Mouse (Mus musculus) neural tube, embryonic 14.5 days (tissue): ENCODE results near the gene Pomc. TPM values are rescaled to one million over a fixed set of nuclear protein-coding genes. Genes with fewer than 3 reads are reported as not detected.
A peak's percentile ranks its signal among the peaks of the same experiment; 100 is the strongest.

Source experiments
- ATAC-seq: fragments of 200-750 bp; cut with Nextera tagmentation; 2 replicates; pipeline ENCODE4 v1.8.0; 2017; ENCODE audit warnings: low read depth, mild to moderate bottlenecking, moderate TSS enrichment, moderate library complexity
- H3K27ac ChIP-seq: fragments of 300-500 bp; sonication (generic); 2 replicates; pipeline ENCODE4 v1.5.1; 2014; ENCODE audit warnings: low read depth, mild to moderate bottlenecking, control low read depth, low read length, moderate library complexity, mixed read lengths
- H3K27me3 ChIP-seq: fragments of 300-500 bp; sonication (generic); 2 replicates; pipeline ENCODE4 v1.6.1; 2014; ENCODE audit warnings: low read length; ENCODE audit not compliant: control insufficient read depth, insufficient read depth
- H3K36me3 ChIP-seq: fragments of 300-500 bp; sonication (generic); 2 replicates; pipeline ENCODE4 v1.6.1; 2014; ENCODE audit warnings: low read length, mixed read lengths; ENCODE audit not compliant: control insufficient read depth, insufficient read depth
- H3K4me1 ChIP-seq: fragments of 300-500 bp; sonication (generic); 2 replicates; pipeline ENCODE4 v1.6.1; 2014; ENCODE audit warnings: low read length; ENCODE audit not compliant: control insufficient read depth, insufficient read depth
- H3K4me2 ChIP-seq: fragments of 300-500 bp; sonication (generic); 2 replicates; pipeline ENCODE4 v1.6.1; 2014; ENCODE audit warnings: mild to moderate bottlenecking, low read depth, low read length, control low read depth
- H3K4me3 ChIP-seq: fragments of 300-500 bp; sonication (generic); 2 replicates; pipeline ENCODE4 v1.5.1; 2014; ENCODE audit warnings: low read depth, low read length, control low read depth, mixed read lengths
- H3K9ac ChIP-seq: fragments of 300-500 bp; sonication (generic); replicated peaks from 2 replicates; pipeline ENCODE4 v1.6.1; 2014; ENCODE audit warnings: low read depth, mild to moderate bottlenecking, control low read depth, low read length, mixed read lengths
- H3K9me3 ChIP-seq: fragments of 300-500 bp; sonication (generic); 2 replicates; pipeline ENCODE4 v1.6.1; 2016; ENCODE audit warnings: low read length; ENCODE audit not compliant: control insufficient read depth
- WGBS: fragments of 180-500 bp; shearing (Covaris S2); extraction: QIAGEN DNeasy Blood & Tissue Kit; methylation state at CpG from one replicate; pipeline ENCODE4 v1.1.7; 2014; 5-methylcytosine and 5-hydroxymethylcytosine counted together
- polyA plus RNA-seq: library from polyadenylated mRNA; unstranded; fragments of >200 nt; fragmentation: Nextera tagmentation; extraction: Ambion mirVana; gene quantifications from 2 replicates; pipeline ENCODE4 v1.2.1, GENCODE M21; 2014

Pomc gene
- polyA plus RNA-seq, 1 experiment from 2014 or later, result 4.8 TPM

GRCm38 (mm10) chr12:4007766-4008165, 53.0 kb downstream of the Pomc start:
- H3K4me1 ChIP-seq, result peaks cover 11% of the 10 kb centered on the region; the same call in 1 of the 2 replicates
- 0 out of 2 replicates have a peak, but pooled peaks have one; percentile 18 for ATAC-seq
- no peak overlapping the region for H3K4me3 ChIP-seq
- H3K36me3 ChIP-seq, result no peaks in the 10 kb centered on the region
- no peak overlapping the region for H3K4me2 ChIP-seq
- H3K27me3 ChIP-seq, result no peaks in the 10 kb centered on the region
- no peak overlapping the region; the same call in 1 of the 2 replicates for H3K27ac ChIP-seq
- no peak overlapping the region for H3K9ac ChIP-seq
- H3K9me3 ChIP-seq, result no peaks in the 10 kb centered on the region
- WGBS, result 50% methylated on average over 4 of the region's 4 CpGs

DNA sequence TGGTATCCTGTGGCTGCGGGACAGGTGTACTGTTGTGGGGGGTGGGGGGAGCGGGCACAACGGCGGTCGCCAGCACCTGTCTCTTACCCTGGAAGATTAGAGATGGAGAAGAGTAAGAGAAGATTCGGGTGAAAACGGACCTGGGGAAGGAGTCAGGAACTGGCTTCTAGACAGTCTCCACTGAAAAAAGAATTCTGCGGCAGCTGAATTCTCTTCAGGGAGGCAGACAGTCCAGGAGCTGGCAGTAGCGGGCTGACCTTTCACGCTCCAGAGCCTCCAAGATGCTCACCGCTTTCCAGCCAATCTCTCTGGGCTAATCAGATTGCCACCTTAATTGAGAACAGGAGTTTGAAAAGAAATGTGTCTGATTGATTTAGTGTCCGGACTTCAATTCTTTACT, 54.0 kb downstream of the Pomc start:
- Histone ChIP-seq H3K27me3 (no peaks in the 10 kb centered on the region), H3K4me2 (no peak overlapping the region), H3K36me3 (no peaks in the 10 kb centered on the region), H3K9ac (no peak overlapping the region), H3K4me3 (no peak overlapping the region), H3K9me3 (no peaks in the 10 kb centered on the region), H3K27ac (no peak overlapping the region), H3K4me1 (peaks cover 11% of the 10 kb centered on the region; the same call in 1 of the 2 replicates)
- 56% methylated on average over 12 of the region's 12 CpGs for whole genome bisulfite sequencing
- ATAC-seq, result peak; percentile 32; the same call in 1 of the 2 replicates

Other genes with a start within 250 kb of the Pomc start
- 53.4 and 57.1 TPM in 2 replicates for gene Dnmt3a, start 148.9 kb upstream of the Pomc start, polyA plus RNA-seq
- 33.1 and 39.8 TPM in 2 replicates for gene Efr3b, start 84.0 kb downstream of the Pomc start, polyA plus RNA-seq
- 21.6 and 25.6 TPM in 2 replicates for gene Dnajc27, start 127.6 kb downstream of the Pomc start, polyA plus RNA-seq
- 9.7 and 11.3 TPM in 2 replicates for gene Adcy3, start 178.2 kb downstream of the Pomc start, polyA plus RNA-seq